Mouse (Mus musculus) lung, postnatal 0 days (tissue): Measurements from ENCODE around the gene Gm6793. TPM values are rescaled to one million over a fixed set of nuclear protein-coding genes. Genes with fewer than 3 reads are reported as not detected.

Source experiments
- ATAC-seq: fragments of 200-750 bp; cut with Nextera tagmentation; 2 replicates; pipeline ENCODE4 v1.8.0; 2017; ENCODE audit warnings: moderate library complexity
- DNase-seq: peaks from one replicate; pipeline ENCODE4 v3.0.0-alpha.2; 2016; ENCODE audit warnings: low spot score
- H3K27ac ChIP-seq: fragments of 300-500 bp; sonication (generic); 2 replicates; pipeline ENCODE4 v1.5.1; 2014; ENCODE audit warnings: antibody characterized with exemption, mild to moderate bottlenecking, low read length, mixed read lengths
- H3K27me3 ChIP-seq: fragments of 300-500 bp; sonication (generic); replicated peaks from 2 replicates; pipeline ENCODE4 v1.6.1; 2014; ENCODE audit warnings: low read length, mixed read lengths; ENCODE audit not compliant: insufficient read depth
- H3K36me3 ChIP-seq: fragments of 300-500 bp; sonication (generic); 2 replicates; pipeline ENCODE4 v1.6.1; 2014; ENCODE audit warnings: low read length, mixed read lengths; ENCODE audit not compliant: insufficient read depth
- H3K4me1 ChIP-seq: fragments of 300-500 bp; sonication (generic); 2 replicates; pipeline ENCODE4 v1.6.1; 2014; ENCODE audit warnings: antibody characterized with exemption, low read depth, low read length, mixed read lengths; ENCODE audit not compliant: insufficient read depth
- H3K4me2 ChIP-seq: fragments of 300-500 bp; sonication (generic); replicated peaks from 2 replicates; pipeline ENCODE4 v1.6.1; 2014; ENCODE audit warnings: low read depth, mild to moderate bottlenecking, low read length, moderate library complexity, mixed read lengths
- H3K4me3 ChIP-seq: fragments of 300-500 bp; sonication (generic); 2 replicates; pipeline ENCODE4 v1.5.1; 2014; ENCODE audit warnings: low read depth, low read length
- H3K9ac ChIP-seq: fragments of 300-500 bp; sonication (generic); replicated peaks from 2 replicates; pipeline ENCODE4 v1.6.1; 2014; ENCODE audit warnings: low read depth, mild to moderate bottlenecking
- H3K9me3 ChIP-seq: fragments of 300-500 bp; sonication (generic); 2 replicates; pipeline ENCODE4 v1.6.1; 2016; ENCODE audit warnings: low read length, mixed read lengths
- CTCF ChIP-seq: IDR thresholded peaks from 2 replicates; pipeline ENCODE4 v1.5.1; 2016; ENCODE audit warnings: antibody characterized with exemption, mild to moderate bottlenecking
- EP300 ChIP-seq: IDR thresholded peaks from 2 replicates; pipeline ENCODE4 v1.6.1; 2016; ENCODE audit warnings: antibody characterized with exemption, mild to moderate bottlenecking, control low read depth
- WGBS: fragments of 180-500 bp; shearing (Covaris S2); extraction: QIAGEN DNeasy Blood & Tissue Kit; methylation state at CpG from one replicate; pipeline ENCODE4 v1.1.7; 2014; 5-methylcytosine and 5-hydroxymethylcytosine counted together
- polyA plus RNA-seq: library from polyadenylated mRNA; unstranded; fragments of >200 nt; fragmentation: Nextera tagmentation; extraction: Ambion mirVana; gene quantifications from 2 replicates; pipeline ENCODE4 v1.2.1, GENCODE M21; 2015

The Gm6793 gene
- polyA plus RNA-seq, 1 experiment from 2014 or later: 0.24 TPM

DNA sequence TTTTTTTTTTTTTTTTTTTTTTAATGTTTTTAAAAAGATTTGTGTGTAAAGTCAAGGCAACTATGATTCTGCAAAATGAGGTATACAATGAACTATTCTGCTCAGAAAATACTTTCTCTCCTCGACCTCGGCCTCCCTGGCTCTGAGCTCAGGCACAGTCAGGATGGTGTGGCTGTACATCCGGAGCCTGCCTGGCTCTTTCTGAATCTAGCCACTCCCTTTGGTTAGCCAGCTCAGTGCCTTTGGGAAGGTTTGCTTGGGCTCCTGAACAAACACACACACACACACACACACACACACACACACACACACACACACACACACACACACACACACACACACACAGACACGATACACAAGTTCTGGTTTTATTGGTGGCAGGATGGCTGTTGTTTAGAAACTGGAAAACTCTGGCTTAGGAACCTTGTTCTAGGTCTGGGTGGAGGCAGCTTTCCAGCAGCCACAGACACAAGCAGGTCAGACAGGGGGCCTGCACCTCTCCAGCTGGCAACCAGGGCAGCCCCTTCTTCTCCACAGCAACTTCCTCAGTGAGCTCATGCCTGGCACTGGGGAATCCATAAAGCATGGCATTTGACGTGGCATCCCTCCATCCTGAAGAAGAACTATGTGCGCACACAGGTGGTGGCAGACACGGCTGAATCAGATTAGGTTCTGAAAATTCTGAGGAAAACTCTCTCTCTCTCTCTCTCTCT is 49.8 kb downstream of the Gm6793 start:
- TF ChIP-seq CTCF: no peak
- no peak for TF ChIP-seq EP300
- 63% methylated on average over 7 of the region's 7 CpGs for WGBS
- Histone ChIP-seq H3K27ac (no peak overlapping the region), H3K9me3 (no peaks in the 10 kb centered on the region), H3K4me2 (no peak overlapping the region), H3K4me3 (no peak overlapping the region), H3K27me3 (no peaks in the 10 kb centered on the region), H3K9ac (no peak overlapping the region), H3K4me1 (no peaks in the 10 kb centered on the region), H3K36me3 (no peaks in the 10 kb centered on the region)
- DNase-seq: no peak
- no peak for ATAC-seq

DNA sequence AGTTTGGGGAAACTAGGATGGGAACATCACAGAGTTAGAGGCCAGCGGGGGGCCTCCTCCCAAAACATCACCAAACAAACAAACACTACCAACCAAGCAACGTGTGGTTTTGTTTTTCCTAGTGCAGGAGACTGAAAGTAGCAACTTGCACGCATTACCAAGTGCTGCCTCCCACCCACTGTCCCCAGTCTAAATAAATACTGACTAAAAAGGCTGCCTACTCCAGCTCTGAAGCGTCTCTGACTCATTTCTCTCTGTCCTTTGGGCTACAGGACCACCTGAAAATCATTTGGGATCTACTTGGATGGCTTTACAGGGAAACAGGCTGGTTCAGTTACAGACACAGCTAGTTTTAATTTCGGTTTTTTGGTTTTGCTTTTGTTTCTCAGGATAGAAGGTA is 50.5 kb downstream of the Gm6793 start:
- Histone ChIP-seq H3K4me3 (no peak overlapping the region), H3K9ac (no peak overlapping the region), H3K36me3 (no peaks in the 10 kb centered on the region), H3K4me2 (no peak overlapping the region), H3K4me1 (no peaks in the 10 kb centered on the region), H3K9me3 (no peaks in the 10 kb centered on the region), H3K27me3 (no peaks in the 10 kb centered on the region), H3K27ac (no peak overlapping the region)
- DNase-seq (no peak), ATAC-seq (no peak)
- TF ChIP-seq EP300 (no peak), CTCF (no peak)
- WGBS: 53% methylated on average over 5 of the region's 5 CpGs

DNA sequence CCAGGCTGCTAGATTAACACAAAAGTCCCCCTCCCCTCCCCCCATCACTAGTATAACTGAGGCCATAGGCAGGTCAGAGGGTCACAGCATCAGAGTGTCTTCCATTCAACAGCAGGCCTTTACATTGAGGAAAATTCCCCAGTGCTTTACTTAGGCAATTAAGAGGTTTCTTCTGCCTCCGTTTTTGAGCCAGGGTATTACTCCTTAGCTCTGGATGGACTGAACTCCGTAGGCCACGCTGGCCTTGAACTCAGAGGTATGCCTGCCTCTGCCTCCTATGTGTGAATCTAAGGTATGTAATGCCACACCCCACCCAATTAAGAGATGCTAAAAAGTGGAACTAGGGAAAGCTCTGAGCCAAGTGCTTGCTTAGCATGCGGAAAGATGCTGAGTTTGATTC is 51.3 kb downstream of the Gm6793 start:
- ATAC-seq: no peak

More for the DNA sequence above, 51.3 kb downstream of the Gm6793 start:
- Histone ChIP-seq H3K9me3 (no peaks in the 10 kb centered on the region), H3K4me3 (no peak overlapping the region), H3K36me3 (no peaks in the 10 kb centered on the region), H3K27ac (no peak overlapping the region), H3K27me3 (no peaks in the 10 kb centered on the region), H3K4me1 (no peaks in the 10 kb centered on the region), H3K9ac (no peak overlapping the region), H3K4me2 (no peak overlapping the region)
- TF ChIP-seq CTCF: no peak
- no peak for TF ChIP-seq EP300
- WGBS: 91% methylated on average over 4 of the region's 4 CpGs
- no peak for DNase-seq

Other genes starting within 250 kb of the Gm6793 start
- 93.9 and 102 TPM in 2 replicates for gene Cfdp1, start 160.7 kb downstream of the Gm6793 start, polyA plus RNA-seq
- 10.5 and 11.3 TPM in 2 replicates for gene Tmem170, start 138.3 kb downstream of the Gm6793 start, polyA plus RNA-seq
- gene Chst5, start 104.6 kb downstream of the Gm6793 start, polyA plus RNA-seq: 5.3 and 6.3 TPM in 2 replicates
- gene Tmem231, start 81.2 kb downstream of the Gm6793 start, polyA plus RNA-seq: 5.6 and 5.9 TPM in 2 replicates
- gene Gabarapl2, start 74.3 kb downstream of the Gm6793 start, polyA plus RNA-seq: 287 and 320 TPM in 2 replicates
- 2.4 and 2.8 TPM in 2 replicates for gene Adat1, start 22.7 kb downstream of the Gm6793 start, polyA plus RNA-seq
- 67.8 and 70.5 TPM in 2 replicates for gene Kars, start 3.7 kb downstream of the Gm6793 start, polyA plus RNA-seq
- gene Terf2ip, start 3.6 kb downstream of the Gm6793 start, polyA plus RNA-seq: 13.3 and 17.5 TPM in 2 replicates